Mouse (Mus musculus) liver, embryonic 12.5 days (tissue): ENCODE measurements at regions not wholly inside any gene's neighbourhood (a gene's known extent, or its start where the extent isn't known, plus 50 kb on each side); places are given as distances from the start of the nearest gene placed in this dataset.

Source experiments
- ATAC-seq: fragments of 200-750 bp; cut with Nextera tagmentation; 2 replicates; pipeline ENCODE4 v1.8.0; 2017; ENCODE audit warnings: moderate number of reproducible peaks, mild to moderate bottlenecking, moderate library complexity
- H3K27ac ChIP-seq: fragments of 300-500 bp; sonication (generic); 2 replicates; pipeline ENCODE4 v1.5.1; 2016; ENCODE audit warnings: mild to moderate bottlenecking
- H3K27me3 ChIP-seq: fragments of 300-500 bp; sonication (generic); replicated peaks from 2 replicates; pipeline ENCODE4 v1.6.1; 2016; ENCODE audit warnings: mild to moderate bottlenecking, moderate library complexity
- H3K36me3 ChIP-seq: fragments of 300-500 bp; sonication (generic); 2 replicates; pipeline ENCODE4 v1.6.1; 2016; ENCODE audit warnings: mild to moderate bottlenecking, moderate library complexity
- H3K4me1 ChIP-seq: fragments of 300-500 bp; sonication (generic); 2 replicates; pipeline ENCODE4 v1.6.1; 2016
- H3K4me2 ChIP-seq: fragments of 300-500 bp; sonication (generic); 2 replicates; pipeline ENCODE4 v1.6.1; 2016; ENCODE audit warnings: mild to moderate bottlenecking, moderate library complexity
- H3K4me3 ChIP-seq: fragments of 300-500 bp; sonication (generic); 2 replicates; pipeline ENCODE4 v1.5.1; 2016; ENCODE audit warnings: mild to moderate bottlenecking, moderate library complexity
- H3K9ac ChIP-seq: fragments of 300-500 bp; sonication (generic); 2 replicates; pipeline ENCODE4 v1.6.1; 2016; ENCODE audit warnings: mild to moderate bottlenecking, moderate library complexity
- H3K9me3 ChIP-seq: fragments of 300-500 bp; sonication (generic); replicated peaks from 2 replicates; pipeline ENCODE4 v1.6.1; 2016; ENCODE audit warnings: mild to moderate bottlenecking, moderate library complexity
- WGBS: fragments of 180-500 bp; shearing (Covaris S2); methylation state at CpG from one replicate; pipeline ENCODE4 v1.1.7; 2016; ENCODE audit not compliant: insufficient replicate concordance; 5-methylcytosine and 5-hydroxymethylcytosine counted together

- Histone ChIP-seq H3K27me3 (no peaks in the 10 kb centered on the region), H3K4me3 (no peak overlapping the region), H3K36me3 (no peaks in the 10 kb centered on the region), H3K27ac (no peak overlapping the region), H3K9ac (no peak overlapping the region), H3K4me2 (no peak overlapping the region), H3K9me3 (no peaks in the 10 kb centered on the region), H3K4me1 (no peaks in the 10 kb centered on the region)
- no peak for ATAC-seq
- 83% methylated on average over 2 of the region's 2 CpGs for WGBS
These were observed 51.4 kb upstream of the Rgmb start for GRCm38 (mm10) chr17:15882245-15882644.
